Mouse (Mus musculus): Measurements from ENCODE around the gene Il6st.

GRCm38 (mm10) chr13:112415896-112416295 is 48.0 kb upstream of the Il6st start:
- TF ChIP-seq CTCF (IDR thresholded peaks at IDR 0.05) = no peak
- no peak for TF ChIP-seq EP300 (IDR thresholded peaks at IDR 0.05; ENCODE audit: insufficient read depth, low read depth, low read length)
- TF ChIP-seq POLR2A (IDR thresholded peaks at IDR 0.05; ENCODE audit: insufficient read depth, low read depth, low read length) = no peak

Measured in heart, adult 2 months (tissue).